Mouse (Mus musculus): ENCODE measurements around the gene Dchs2.

The Dchs2 gene

DNA sequence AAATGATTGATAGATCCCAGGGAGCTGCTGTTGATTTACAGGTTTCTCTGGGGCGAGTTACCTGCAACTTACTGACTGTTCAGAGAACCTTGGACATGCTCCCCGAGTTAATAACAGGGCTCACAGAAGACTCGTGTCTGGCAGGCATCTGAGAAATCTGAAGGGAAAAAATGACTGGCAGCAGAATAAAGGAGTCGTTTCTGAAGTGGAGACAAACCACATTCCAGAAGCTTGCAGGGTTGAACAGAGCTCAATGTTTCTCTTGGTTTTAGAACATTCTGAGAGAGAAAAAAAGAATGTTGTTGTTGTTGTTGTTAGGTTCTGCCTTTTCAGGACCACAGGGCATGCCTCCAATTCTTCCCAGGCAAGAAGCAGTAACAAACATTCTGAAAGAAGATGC lies 131.7 kb downstream of the Dchs2 start:
- DNase-seq (ENCODE audit: low read depth): no peak

DNA sequence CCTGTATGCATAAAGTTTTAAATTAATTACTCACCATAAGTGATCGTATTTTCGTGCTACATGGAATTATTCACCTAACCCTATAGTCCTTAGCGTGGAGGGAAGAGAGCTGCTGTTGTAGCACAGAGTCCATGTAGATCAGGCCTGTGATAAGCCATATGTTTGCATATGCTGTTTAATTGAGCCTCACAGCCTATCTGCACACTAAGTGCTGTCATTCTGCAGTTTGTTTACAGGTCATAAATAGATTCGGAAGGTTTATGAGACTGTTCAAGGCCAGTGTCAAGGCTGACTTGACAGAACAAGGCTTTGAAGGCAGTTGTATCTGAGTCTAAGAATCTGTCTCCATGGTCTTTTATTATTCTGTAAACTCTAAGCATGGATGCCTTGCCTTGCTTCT lies 138.3 kb downstream of the Dchs2 start:
- no peak for DNase-seq (ENCODE audit: low read depth)

DNA sequence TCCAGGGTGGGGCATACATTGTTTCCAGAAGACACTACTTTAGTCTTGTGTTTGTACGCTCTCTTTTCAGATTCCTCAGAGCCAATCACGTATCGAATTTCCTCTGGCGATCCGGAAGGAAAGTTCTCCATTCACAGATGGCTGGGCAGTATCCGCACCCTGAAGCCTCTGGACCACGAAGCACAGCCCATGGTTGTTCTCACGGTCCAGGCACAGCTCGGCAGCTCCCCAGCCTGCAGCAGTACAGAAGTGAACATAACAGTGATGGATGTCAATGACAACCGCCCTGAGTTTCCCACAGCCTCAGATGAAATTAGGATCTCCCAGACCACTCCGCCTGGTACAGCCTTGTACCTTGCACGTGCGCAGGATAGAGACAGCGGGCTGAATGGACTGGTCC lies 142.5 kb downstream of the Dchs2 start:
- DNase-seq (ENCODE audit: low read depth): no peak

DNA sequence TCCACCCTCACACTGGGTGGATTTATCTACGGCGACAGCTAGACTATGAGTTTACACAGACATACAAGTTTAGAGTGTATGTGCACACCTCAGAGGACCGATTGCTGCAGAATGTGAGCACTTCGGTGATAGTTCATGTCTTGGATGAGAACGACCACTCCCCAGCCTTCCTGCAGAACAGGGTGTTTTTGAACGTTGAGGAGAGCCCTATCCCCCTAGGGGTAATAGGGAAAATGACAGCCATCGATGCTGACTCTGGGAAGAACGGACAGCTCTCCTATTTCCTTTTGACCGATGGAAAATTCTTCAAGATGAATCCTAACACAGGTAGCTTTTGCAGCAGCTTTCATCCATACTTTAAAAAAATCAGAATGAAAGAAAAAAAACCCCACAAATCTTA lies 143.2 kb downstream of the Dchs2 start:
- DNase-seq (ENCODE audit: low read depth): no peak

DNA sequence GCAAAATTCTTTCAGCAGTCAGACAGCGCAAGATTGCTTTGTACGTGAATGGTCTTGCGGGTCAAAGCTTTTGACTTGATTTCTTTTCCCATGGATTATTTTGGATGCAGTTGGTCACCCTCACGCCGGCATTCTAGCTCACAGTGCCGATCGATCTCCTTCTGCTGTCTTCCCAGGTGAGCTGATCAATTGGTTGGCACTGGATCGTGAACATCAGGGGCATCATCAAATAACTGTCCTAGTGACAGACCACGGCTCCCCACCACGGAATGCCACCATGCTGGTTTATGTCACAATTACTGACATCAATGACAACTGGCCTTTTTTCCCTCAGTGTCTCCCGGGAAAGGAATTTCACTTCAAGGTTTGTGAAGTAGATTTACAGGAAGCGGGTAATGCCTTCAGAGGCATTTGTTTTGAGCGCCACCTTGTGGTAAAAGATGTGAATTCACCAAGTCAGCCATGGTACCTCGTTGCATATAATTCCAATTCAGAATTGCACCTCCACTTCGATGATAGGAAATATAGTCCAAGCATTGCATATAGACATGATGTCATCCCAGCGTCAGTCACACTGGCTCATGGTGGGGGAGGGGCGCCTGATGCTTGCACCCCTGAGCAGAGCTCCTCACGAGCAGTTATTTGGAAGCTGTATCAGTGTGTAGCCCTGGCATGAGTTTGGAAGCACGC lies 146.0 kb downstream of the Dchs2 start:
- peak; percentile 76 for DNase-seq (ENCODE audit: low read depth)

DNA sequence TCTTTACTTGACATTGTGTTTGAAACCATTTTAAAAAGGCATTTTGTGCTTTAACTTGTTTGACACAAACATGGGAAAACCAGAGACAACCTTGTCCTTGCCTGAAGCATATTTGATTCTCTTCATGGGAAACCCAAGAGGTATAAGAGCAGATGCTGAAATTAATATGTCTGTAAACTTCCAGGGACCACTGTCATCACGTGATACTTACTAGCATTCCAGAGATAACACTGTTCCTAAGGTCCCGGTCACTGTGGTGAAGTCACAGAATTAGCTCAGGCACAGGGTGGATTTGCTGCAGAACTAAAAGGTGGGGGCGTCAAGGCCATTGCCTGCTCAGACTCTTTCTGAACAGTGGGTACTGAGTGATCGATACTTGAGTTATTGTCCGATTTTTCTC lies 148.0 kb downstream of the Dchs2 start:
- no peak for DNase-seq (ENCODE audit: low read depth)

DNA sequence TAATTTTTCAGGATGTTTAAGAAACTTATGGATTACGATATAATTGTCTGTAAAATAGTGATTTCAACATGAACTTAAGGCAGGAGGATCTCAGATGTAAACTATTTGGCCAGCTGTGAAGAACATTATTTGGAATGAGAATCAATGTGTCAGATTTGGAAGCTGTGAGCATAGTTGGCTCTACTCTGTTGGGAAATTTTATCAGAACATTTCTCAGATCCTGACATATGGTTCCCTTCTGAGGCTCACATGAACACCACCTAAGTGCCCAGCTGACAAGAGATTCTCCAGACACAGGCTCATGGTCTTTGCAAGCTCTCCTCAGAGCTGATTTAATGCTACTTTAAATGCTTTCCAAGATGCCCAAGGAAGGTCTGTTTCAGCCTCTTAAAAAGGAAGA lies 156.1 kb downstream of the Dchs2 start:
- DNase-seq (ENCODE audit: low read depth): no peak

DNA sequence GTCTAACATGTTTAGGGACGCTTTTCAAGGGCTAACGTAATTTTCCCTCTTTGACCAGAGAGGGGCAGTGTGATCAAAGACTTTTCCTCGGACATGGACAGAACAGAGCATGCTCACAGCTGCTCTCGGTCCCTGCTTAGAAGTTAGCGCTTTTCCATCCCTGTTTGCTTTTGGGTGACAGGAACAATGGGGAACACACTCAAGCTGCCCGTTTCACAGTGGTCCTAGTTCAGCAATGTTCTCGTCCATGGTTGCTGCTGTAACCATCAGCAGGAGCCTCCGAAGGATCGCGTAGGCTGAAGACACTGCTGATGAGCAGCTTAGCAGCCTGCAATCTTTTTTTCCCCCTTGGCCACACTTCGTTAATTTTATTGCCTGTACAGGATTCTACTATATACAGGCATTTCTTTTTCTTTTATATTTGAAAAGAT lies 159.2 kb downstream of the Dchs2 start:
- DNase-seq (ENCODE audit: low read depth): peak; percentile 72

DNA sequence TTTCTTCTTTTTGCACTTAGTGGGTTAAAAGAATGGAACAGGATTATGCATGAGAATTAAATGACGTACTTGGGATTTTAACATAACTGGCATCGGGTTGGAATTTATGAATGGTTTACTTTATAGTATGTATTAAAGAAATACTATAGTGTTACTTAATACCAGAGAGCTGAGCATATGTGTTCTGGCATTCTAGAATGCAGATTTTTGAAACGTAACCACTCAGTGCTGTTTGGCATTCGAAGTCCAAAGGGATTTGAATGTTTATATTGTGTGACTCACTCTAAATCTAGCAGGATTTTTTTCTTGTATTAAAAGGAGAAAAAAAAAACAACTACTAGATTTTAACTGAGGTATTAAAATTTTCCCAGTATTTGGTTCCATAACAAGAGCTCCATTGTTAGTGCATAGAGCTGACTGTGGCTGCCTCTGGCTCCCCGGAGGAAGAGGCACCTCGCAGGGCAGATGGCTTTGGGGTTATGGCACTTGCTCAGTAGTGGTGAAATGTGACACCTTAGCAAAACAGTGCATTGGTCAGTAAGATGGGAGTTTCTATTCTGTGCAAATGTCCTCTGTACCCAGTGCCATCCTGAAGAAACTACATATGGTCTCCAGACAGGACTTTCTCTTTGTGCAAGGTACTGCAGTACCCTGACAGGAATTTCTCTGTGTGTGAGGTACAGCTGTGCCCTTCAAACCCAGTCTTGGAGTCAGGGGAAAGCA lies 160.5 kb downstream of the Dchs2 start:
- DNase-seq (ENCODE audit: low read depth): peak; percentile 65

DNA sequence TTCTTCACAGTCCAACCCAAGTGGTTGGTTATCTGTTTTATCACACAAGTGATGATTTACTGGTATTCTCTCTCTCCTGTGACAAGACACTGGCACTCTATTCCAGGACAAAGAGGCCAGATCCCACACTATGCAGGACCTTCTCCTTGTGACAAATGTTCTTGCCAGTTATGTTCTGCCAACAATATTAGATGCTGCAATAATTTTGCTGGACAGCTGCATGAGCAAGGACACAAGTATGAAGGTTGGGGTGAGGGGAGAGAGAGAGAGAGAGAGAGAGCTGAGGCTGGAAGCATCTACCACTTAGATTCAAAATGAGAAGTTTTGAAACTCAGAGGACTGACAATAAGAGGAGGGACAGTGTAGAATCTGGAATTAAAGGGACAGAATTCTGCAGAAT lies 162.7 kb downstream of the Dchs2 start:
- no peak for DNase-seq (ENCODE audit: low read depth)

DNA sequence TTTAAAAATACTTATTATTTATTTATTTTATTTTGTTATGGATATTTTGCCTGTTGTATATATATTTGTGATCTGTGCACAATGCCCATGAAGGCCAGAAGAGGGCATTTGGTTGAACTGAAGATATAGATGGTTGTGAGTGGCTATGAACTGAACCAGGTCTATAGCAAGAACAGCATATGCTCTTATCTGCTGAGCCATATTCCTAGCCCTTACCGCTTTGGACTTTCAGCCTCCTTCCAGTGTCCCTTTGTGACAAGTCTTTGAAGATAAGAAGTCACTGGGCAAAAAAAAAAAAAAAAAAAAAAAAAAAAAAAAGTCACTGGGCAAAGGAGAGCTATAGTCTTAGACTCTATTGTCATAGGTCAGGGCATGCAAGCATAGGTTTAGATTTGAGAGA lies 163.2 kb downstream of the Dchs2 start:
- no peak for DNase-seq (ENCODE audit: low read depth)

DNA sequence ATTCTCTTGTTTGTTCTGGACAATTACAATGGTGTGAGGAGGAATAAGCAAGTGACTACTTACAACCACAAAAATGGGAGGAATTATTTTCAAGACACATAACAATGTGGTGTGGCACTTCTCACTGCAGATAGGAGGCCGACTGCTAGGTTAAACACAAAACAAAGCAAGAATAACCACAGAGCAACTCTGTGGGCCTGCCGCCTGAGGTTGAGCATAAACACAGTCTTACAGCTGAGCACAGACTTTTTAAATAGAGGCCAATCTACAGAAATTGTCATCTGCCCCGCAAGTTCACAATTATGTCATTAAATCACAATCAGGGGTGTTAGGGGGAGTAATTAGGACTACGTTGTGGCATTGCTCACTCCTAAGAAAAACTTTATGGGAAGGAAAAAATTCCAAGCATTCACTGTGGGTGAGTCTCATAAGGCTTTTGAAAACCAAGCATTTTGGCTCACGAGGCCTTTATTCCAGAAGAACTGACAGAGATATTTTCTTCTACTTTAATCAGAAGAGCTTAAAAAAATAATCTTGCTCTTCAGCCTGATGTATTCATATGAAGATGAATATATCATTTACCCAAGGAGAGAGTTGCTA lies 172.1 kb downstream of the Dchs2 start:
- no peak for DNase-seq (ENCODE audit: low read depth)

DNA sequence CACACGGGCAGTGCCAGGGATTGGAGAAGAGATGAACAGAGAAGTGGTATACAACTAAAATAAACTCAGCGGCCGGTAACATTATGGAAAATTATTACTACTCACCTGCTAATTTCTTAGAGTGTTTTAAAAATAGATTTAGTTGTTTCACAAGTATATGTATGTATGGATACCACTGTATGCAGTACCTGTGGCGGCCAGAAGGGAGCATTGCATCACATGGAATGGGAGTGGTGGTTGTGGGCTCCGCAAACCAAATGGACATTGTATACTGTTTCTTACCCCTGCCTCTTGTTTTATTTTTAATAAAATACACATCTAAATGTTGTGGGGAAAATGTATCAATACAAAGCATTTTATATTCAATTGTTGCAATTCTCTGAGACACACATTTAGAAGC lies 176.1 kb downstream of the Dchs2 start:
- DNase-seq (ENCODE audit: low read depth): no peak

DNA sequence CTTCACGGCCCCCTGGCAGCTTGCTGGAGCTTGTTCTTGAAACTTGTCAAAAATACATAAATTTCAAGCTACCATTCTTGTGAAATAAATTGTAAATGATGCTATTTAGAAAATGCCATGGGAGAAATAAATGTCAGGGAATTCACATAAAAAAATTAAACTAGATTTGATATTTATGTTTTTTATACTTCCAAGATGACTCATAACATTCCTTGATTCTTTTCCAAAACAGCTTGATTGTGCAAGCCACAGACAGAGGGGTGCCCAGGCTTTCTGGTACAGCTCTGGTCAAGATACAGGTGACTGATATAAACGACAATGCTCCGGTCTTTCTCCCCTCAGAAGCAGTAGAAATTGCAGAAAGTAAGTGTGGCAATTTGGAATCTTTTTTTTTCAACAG lies 218.2 kb downstream of the Dchs2 start:
- peak; percentile 36 for DNase-seq (ENCODE audit: low read depth)

DNA sequence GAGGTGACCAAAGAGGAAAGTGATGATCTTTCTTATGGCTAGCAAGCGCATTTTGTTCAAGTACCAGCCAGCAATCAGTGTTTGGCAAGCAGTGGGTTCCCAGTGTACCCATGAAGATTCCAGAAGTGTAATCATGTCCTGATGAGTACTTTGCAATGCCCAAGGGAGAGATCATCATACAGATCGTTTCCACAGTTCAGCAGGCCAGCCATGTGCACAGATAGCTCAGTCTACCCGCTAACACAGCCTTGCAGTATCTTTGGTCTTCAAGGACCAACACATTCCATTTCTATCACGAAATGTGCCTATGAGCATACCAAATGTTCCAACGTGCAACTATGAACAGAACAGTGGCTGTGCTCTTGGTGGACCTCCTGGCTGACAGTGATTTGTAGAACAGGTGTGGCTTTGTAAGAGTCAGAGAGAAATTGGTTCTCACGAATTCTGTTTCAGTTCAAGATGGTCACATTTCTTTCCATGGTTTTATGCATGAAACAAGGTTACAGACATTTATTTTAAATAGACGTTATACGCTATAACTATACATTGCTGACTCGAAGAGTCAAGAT lies 240.8 kb downstream of the Dchs2 start:
- DNase-seq (ENCODE audit: low read depth): no peak

DNA sequence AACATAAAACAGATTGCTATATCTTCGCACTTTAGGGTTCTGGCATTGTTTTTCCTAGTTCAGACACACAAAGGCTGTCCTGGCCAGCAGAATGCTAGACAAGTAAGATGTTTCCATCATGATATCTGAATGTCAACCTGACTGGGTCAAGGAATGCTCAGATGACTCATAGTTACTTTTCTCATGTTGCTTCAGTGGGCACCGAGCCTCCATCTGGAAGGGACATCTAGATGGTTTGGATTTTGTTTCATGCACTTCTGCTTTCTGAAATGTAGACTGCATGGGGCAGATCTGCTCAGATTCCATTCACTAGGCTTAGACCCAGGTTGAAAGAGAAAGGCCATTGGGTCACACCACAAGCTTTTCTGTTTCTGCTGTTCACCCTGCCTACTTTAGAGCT lies 242.1 kb downstream of the Dchs2 start:
- DNase-seq (ENCODE audit: low read depth): no peak

DNA sequence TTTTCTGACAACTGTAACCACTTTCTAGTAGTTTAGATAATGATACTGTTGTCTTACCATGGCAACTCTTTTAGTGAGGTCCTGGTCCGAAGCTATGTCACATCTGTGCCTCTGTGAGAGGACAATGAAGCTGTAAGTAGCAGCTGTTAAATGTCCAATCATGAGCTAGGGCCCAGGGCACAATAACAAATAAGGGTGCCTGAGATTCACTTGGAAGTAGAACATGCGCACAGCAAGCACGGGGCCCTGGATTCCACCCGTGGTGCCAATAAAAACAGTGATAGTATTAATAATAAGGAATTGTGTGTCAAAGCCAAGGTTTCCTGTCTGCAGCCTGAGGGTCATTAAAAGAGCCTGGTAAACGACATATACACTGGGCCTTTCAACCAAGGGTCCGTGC lies 246.6 kb downstream of the Dchs2 start:
- no peak for DNase-seq (ENCODE audit: low read depth)

DNA sequence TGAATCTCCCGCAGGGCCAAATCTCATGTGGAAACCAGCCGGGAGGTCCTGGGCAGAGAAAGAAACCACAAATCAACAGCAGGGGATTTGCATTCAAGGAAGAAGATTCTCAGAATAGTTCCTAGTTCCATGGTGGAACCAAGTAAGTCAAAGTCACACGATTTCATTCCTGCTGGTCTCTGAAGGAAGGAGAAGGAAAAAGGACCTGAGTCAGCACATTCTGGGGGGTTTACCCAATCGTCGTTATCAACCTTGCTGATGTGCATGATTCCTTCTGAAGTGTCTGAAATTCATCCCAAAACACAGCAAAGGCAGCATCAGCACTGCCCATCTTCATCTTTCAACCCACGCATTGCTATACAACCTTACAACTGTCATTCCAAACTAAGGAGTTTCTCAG lies 249.1 kb downstream of the Dchs2 start:
- no peak for DNase-seq (ENCODE audit: low read depth)

Measured in NIH3T3 (cell line).